Mouse (Mus musculus) limb, embryonic 15.5 days (tissue): ENCODE results near the gene Sema3c. TPM values are rescaled to one million over a fixed set of nuclear protein-coding genes. Genes with fewer than 3 reads are reported as not detected.

Experiments used
- ATAC-seq: fragments of 200-750 bp; cut with Nextera tagmentation; 2 replicates; pipeline ENCODE4 v1.8.0; 2017; ENCODE audit warnings: low read depth, moderate TSS enrichment; ENCODE audit not compliant: insufficient number of reproducible peaks, low FRiP score, low TSS enrichment
- H3K27ac ChIP-seq: fragments of 300-500 bp; sonication (generic); 2 replicates; pipeline ENCODE4 v1.5.1; 2015; ENCODE audit warnings: moderate library complexity, mild to moderate bottlenecking, inconsistent platforms
- H3K27me3 ChIP-seq: fragments of 300-500 bp; sonication (generic); 2 replicates; pipeline ENCODE4 v1.6.1; 2015; ENCODE audit warnings: inconsistent platforms
- H3K36me3 ChIP-seq: fragments of 300-500 bp; sonication (generic); 2 replicates; pipeline ENCODE4 v1.6.1; 2015; ENCODE audit warnings: inconsistent platforms
- H3K4me1 ChIP-seq: fragments of 300-500 bp; sonication (generic); 2 replicates; pipeline ENCODE4 v1.6.1; 2015; ENCODE audit warnings: inconsistent platforms
- H3K4me2 ChIP-seq: fragments of 300-500 bp; sonication (generic); 2 replicates; pipeline ENCODE4 v1.6.1; 2015; ENCODE audit warnings: mild to moderate bottlenecking, inconsistent platforms
- H3K4me3 ChIP-seq: fragments of 300-500 bp; sonication (generic); 2 replicates; pipeline ENCODE4 v1.5.1; 2015; ENCODE audit warnings: mild to moderate bottlenecking, inconsistent platforms
- H3K9ac ChIP-seq: fragments of 300-500 bp; sonication (generic); 2 replicates; pipeline ENCODE4 v1.6.1; 2015; ENCODE audit warnings: inconsistent platforms
- H3K9me3 ChIP-seq: fragments of 300-500 bp; sonication (generic); 2 replicates; pipeline ENCODE4 v1.6.1; 2016; ENCODE audit warnings: inconsistent platforms
- WGBS: fragments of 180-500 bp; shearing (Covaris S2); methylation state at CpG from one replicate; pipeline ENCODE4 v1.1.7; 2015; 5-methylcytosine and 5-hydroxymethylcytosine counted together
- polyA plus RNA-seq: library from polyadenylated mRNA; unstranded; fragments of >200 nt; fragmentation: Nextera tagmentation; extraction: Ambion mirVana; gene quantifications from 2 replicates; pipeline ENCODE4 v1.2.1, GENCODE M21; 2015

The Sema3c gene
- polyA plus RNA-seq, 1 experiment from 2014 or later: 71.9 TPM

DNA sequence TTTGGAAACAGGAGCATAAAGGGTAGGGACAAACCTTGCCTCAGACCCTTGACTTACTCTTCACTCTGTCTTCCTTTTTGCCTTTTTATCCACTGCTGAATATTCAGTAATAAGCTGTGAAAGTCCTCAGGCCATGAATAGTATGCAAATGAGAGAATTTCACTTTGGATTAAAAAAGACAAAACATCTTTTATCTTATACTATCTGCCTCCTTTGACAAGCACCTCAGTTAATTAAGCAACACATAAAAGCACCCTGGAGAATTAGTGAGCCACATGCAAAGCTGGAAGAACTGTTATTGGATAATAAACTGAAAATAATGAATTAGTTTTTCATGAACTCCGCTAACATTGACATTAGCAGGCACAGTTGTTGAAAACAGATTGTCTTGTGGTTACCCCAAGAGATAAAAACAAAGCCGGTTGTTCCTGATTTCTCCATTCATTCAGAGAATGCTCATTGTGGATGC lies 8.0 kb downstream of the Sema3c start:
- Histone ChIP-seq H3K9me3 (no peaks in the 10 kb centered on the region), H3K4me3 (no peak overlapping the region), H3K9ac (no peak overlapping the region), H3K36me3 (0 out of 2 replicates have a peak, but pooled peaks cover 3% of the 10 kb centered on the region), H3K27me3 (no peaks in the 10 kb centered on the region), H3K4me1 (no peaks in the 10 kb centered on the region), H3K4me2 (no peak overlapping the region), H3K27ac (no peak overlapping the region)
- 33% methylated on average over 2 of the region's 2 CpGs for WGBS
- no peak for ATAC-seq

GRCm38 (mm10) chr5:17584299-17584945 lies 10.3 kb downstream of the Sema3c start:
- Histone ChIP-seq H3K9me3 (no peaks in the 10 kb centered on the region), H3K27ac (no peak overlapping the region), H3K27me3 (no peaks in the 10 kb centered on the region), H3K4me3 (no peak overlapping the region), H3K4me1 (no peaks in the 10 kb centered on the region), H3K9ac (no peak overlapping the region), H3K4me2 (no peak overlapping the region), H3K36me3 (no peaks in the 10 kb centered on the region)
- WGBS: 65% methylated on average over 2 of the region's 2 CpGs
- no peak for ATAC-seq

- Histone ChIP-seq H3K4me3 (no peak overlapping the region), H3K4me2 (no peak overlapping the region), H3K9ac (no peak overlapping the region), H3K27me3 (no peaks in the 10 kb centered on the region), H3K27ac (no peak overlapping the region), H3K9me3 (no peaks in the 10 kb centered on the region), H3K36me3 (no peaks in the 10 kb centered on the region), H3K4me1 (no peaks in the 10 kb centered on the region)
- ATAC-seq: no peak
- 57% methylated on average over 2 of the region's 2 CpGs for WGBS
Measured at GRCm38 (mm10) chr5:17586518-17587210, 12.6 kb downstream of the Sema3c start.

DNA sequence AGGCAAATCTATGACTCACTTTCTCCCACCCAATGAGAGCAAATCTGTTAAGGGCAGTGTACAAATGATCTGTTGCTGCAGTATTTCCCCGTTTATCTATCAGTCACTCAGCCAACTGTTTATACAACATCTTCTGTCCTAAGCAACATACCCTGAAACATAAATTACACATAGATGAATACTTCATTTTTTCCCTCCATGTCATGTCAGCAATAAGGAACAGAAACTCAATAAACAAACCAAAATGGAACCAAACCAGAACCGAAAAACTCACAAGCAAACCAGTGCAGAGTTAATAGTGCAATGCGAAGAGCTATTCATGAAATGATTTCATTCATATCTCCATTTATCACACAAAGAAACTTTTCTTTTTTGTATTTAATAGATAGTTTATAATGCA lies 17.8 kb downstream of the Sema3c start:
- Histone ChIP-seq H3K27ac (no peak overlapping the region), H3K9ac (no peak overlapping the region), H3K4me2 (no peak overlapping the region), H3K36me3 (no peaks in the 10 kb centered on the region), H3K4me1 (no peaks in the 10 kb centered on the region), H3K4me3 (no peak overlapping the region), H3K9me3 (no peaks in the 10 kb centered on the region), H3K27me3 (no peaks in the 10 kb centered on the region)
- ATAC-seq: no peak
- 89% methylated on average over 3 of the region's 3 CpGs for WGBS

- no peak for ATAC-seq
- H3K9ac ChIP-seq: no peak overlapping the region
- 29% methylated on average over 4 of the region's 4 CpGs for WGBS
Measured at GRCm38 (mm10) chr5:17601700-17602099, 27.6 kb downstream of the Sema3c start.

GRCm38 (mm10) chr5:17620619-17621018 lies 46.5 kb downstream of the Sema3c start:
- no peak overlapping the region for H3K9ac ChIP-seq
- no peaks in the 10 kb centered on the region for H3K36me3 ChIP-seq
- no peaks in the 10 kb centered on the region for H3K9me3 ChIP-seq
- no peak overlapping the region for H3K4me2 ChIP-seq
- no peak for ATAC-seq
- no peaks in the 10 kb centered on the region for H3K4me1 ChIP-seq
- no peak overlapping the region for H3K27ac ChIP-seq
- no peak overlapping the region for H3K4me3 ChIP-seq
- H3K27me3 ChIP-seq: no peaks in the 10 kb centered on the region
- WGBS: 41% methylated on average over 2 of the region's 2 CpGs

More at GRCm38 (mm10) chr5:17601700-17602099, 27.6 kb downstream of the Sema3c start:
- Histone ChIP-seq H3K27me3 (no peaks in the 10 kb centered on the region), H3K4me3 (no peak overlapping the region), H3K27ac (no peak overlapping the region), H3K9me3 (no peaks in the 10 kb centered on the region), H3K36me3 (no peaks in the 10 kb centered on the region), H3K4me1 (no peaks in the 10 kb centered on the region), H3K4me2 (no peak overlapping the region)

DNA sequence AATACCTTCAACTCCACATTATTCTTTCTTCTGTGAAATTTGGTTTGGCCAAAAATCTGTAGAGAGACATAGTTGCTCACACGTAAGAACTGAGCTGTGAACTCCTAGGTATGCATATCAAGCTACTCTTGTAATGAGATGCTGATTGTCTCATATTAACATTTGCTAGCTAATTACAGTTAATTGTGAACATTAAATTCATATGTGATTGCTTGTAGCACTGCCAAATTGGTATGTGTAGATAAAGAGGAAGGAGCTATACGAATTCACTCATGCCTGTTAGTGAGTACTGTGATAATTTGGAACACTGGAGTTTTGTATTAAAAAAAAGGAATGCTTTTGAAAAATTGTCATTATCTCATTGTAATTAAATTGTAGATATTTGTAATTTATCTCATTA lies 48.5 kb downstream of the Sema3c start:
- WGBS: 82% methylated on average over 2 of the region's 2 CpGs
- Histone ChIP-seq H3K27me3 (no peaks in the 10 kb centered on the region), H3K4me2 (no peak overlapping the region), H3K9me3 (no peaks in the 10 kb centered on the region), H3K4me3 (no peak overlapping the region), H3K36me3 (no peaks in the 10 kb centered on the region), H3K27ac (no peak overlapping the region), H3K9ac (no peak overlapping the region), H3K4me1 (no peaks in the 10 kb centered on the region)
- ATAC-seq: no peak

- Histone ChIP-seq H3K9ac (no peak overlapping the region), H3K4me1 (peaks cover 4% of the 10 kb centered on the region; the same call in 1 of the 2 replicates), H3K27ac (no peak overlapping the region), H3K4me3 (no peak overlapping the region), H3K4me2 (no peak overlapping the region), H3K9me3 (no peaks in the 10 kb centered on the region), H3K36me3 (no peaks in the 10 kb centered on the region), H3K27me3 (no peaks in the 10 kb centered on the region)
- WGBS: 43% methylated on average over 1 of the region's 1 CpGs
- no peak for ATAC-seq
Measured at GRCm38 (mm10) chr5:17628606-17629005, 54.5 kb downstream of the Sema3c start.

DNA sequence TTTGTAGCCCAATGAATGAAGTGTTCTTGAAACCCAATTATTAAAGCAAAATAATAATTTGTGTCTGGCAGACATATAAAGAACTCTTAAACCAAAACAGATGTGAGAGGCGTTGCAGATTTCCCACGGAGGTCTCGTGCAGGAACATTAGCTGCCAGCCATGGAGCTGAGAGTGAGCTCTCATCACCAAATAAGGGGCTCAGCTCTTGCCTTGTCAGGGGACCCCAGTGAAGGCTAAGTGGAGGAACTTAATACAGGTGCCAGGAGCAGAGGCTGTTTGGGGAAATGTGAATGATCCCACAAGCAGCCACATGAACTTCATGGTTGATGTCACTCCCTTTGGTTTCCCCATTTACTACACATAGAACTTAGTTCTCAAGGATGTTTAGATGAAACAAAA lies 55.5 kb downstream of the Sema3c start:
- H3K36me3 ChIP-seq: no peaks in the 10 kb centered on the region
- no peak for ATAC-seq
- 15% methylated on average over 3 of the region's 3 CpGs for WGBS

DNA sequence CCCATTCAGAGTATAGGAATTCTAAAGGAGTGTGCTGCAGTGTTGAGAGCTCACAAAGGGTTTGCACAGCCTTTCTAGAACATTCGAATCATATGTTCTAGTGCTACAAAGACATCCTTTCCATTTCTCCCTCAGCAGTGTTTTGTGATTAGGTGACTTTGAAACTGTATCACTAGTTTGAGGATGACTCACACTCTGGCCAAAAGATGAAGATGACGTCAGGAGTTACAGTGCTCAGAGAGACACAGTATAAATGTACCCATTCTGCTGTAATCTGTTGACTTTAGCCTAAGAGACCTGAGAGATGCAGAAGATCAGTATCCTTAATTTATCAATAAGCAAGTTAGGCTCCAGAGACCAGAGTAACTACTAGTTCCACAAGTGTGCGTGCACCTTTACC lies 65.4 kb downstream of the Sema3c start:
- 70% methylated on average over 3 of the region's 3 CpGs for WGBS
- no peak overlapping the region for H3K9ac ChIP-seq
- H3K4me2 ChIP-seq: no peak overlapping the region
- H3K27me3 ChIP-seq: no peaks in the 10 kb centered on the region
- no peak overlapping the region for H3K27ac ChIP-seq
- no peak overlapping the region for H3K4me3 ChIP-seq
- H3K9me3 ChIP-seq: no peaks in the 10 kb centered on the region
- no peak for ATAC-seq
- H3K4me1 ChIP-seq: no peaks in the 10 kb centered on the region
- H3K36me3 ChIP-seq: no peaks in the 10 kb centered on the region

More for the DNA sequence above, 55.5 kb downstream of the Sema3c start:
- H3K4me3 ChIP-seq: no peak overlapping the region
- peaks cover 4% of the 10 kb centered on the region; the same call in 1 of the 2 replicates for H3K4me1 ChIP-seq
- no peaks in the 10 kb centered on the region for H3K9me3 ChIP-seq
- H3K4me2 ChIP-seq: no peak overlapping the region
- H3K9ac ChIP-seq: no peak overlapping the region
- H3K27ac ChIP-seq: no peak overlapping the region
- no peaks in the 10 kb centered on the region for H3K27me3 ChIP-seq

DNA sequence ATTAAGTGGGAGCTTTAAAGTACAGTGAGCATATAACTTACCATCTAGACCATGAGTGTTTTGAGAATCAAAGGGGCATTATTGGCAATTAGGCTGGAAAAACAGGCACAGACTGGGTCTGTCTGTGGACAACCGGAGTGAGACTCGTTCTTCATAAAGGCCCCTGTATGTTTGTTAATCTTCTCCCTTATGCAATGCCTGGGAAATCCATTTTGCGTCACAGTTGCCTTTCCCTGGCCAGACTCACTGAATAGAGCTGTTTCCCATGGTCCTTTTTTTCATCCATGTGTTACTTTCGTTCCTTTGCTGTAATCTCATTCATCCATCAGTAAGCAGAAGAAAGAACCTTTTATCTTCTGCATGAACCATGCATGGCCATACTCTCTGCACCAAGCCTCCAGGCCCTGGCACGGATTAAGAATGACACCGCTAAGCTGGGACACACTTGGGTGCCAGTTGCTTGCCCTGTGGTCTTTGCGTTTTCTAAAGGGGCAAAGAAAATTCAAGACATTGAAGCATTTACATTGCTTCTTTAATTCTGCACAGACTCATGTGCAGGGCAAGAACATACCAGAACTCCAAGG lies 73.7 kb downstream of the Sema3c start:
- WGBS: 48% methylated on average over 7 of the region's 7 CpGs
- no peak overlapping the region for H3K9ac ChIP-seq
- peaks cover 11% of the 10 kb centered on the region; the same call in 1 of the 2 replicates for H3K4me1 ChIP-seq
- H3K9me3 ChIP-seq: no peaks in the 10 kb centered on the region
- no peak overlapping the region for H3K4me3 ChIP-seq
- H3K27ac ChIP-seq: peak overlapping the region; percentile 47
- H3K27me3 ChIP-seq: no peaks in the 10 kb centered on the region
- no peak overlapping the region for H3K4me2 ChIP-seq
- no peaks in the 10 kb centered on the region for H3K36me3 ChIP-seq
- no peak for ATAC-seq

GRCm38 (mm10) chr5:17648865-17649542 lies 74.9 kb downstream of the Sema3c start:
- Histone ChIP-seq H3K36me3 (no peaks in the 10 kb centered on the region), H3K9ac (no peak overlapping the region), H3K27me3 (no peaks in the 10 kb centered on the region), H3K4me1 (peaks cover 11% of the 10 kb centered on the region; the same call in 1 of the 2 replicates), H3K4me2 (no peak overlapping the region), H3K9me3 (no peaks in the 10 kb centered on the region), H3K4me3 (no peak overlapping the region), H3K27ac (no peak overlapping the region)
- ATAC-seq: no peak
- WGBS: 6% methylated on average over 1 of the region's 1 CpGs
